Mouse (Mus musculus) erythroblast, embryonic 14.5 days (primary cell): ENCODE data around the gene Pde4d. TPM values are rescaled to one million over a fixed set of nuclear protein-coding genes. Genes with fewer than 3 reads are reported as not detected.

Experiments
- H3K27me3 ChIP-seq: 2 replicates; pipeline ENCODE4 v1.6.1; 2012; ENCODE audit warnings: inconsistent platforms; ENCODE audit not compliant: control insufficient read depth
- H3K36me3 ChIP-seq: 2 replicates; pipeline ENCODE4 v1.6.1; 2012; ENCODE audit warnings: mild to moderate bottlenecking, inconsistent platforms; ENCODE audit not compliant: control insufficient read depth
- H3K4me1 ChIP-seq: 2 replicates; pipeline ENCODE4 v1.6.1; 2012; ENCODE audit warnings: inconsistent platforms; ENCODE audit not compliant: control insufficient read depth
- H3K4me3 ChIP-seq: replicated peaks from 2 replicates; pipeline ENCODE3; 2012; ENCODE audit warnings: moderate library complexity, mild to moderate bottlenecking, inconsistent platforms
- H3K9me3 ChIP-seq: 2 replicates; pipeline ENCODE4 v1.6.1; 2012; ENCODE audit warnings: low read length, inconsistent platforms, mixed read lengths; ENCODE audit not compliant: control insufficient read depth
- GATA1 ChIP-seq: IDR thresholded peaks from 2 replicates; pipeline ENCODE4 v1.6.1; 2012; ENCODE audit warnings: low read length, inconsistent platforms, mixed read lengths
- TAL1 ChIP-seq: IDR thresholded peaks from 3 replicates; pipeline ENCODE4 v1.6.1; 2012; ENCODE audit warnings: low read length, inconsistent platforms, mixed read lengths
- polyA plus RNA-seq: library from polyadenylated mRNA; stranded (reverse); fragments of >175 nt; gene quantifications from 2 replicates; pipeline ENCODE4 v1.2.3, GENCODE M21; 2012

Pde4d gene
- polyA plus RNA-seq, 1 experiment: 0.23 TPM

GRCm38 (mm10) chr13:109605140-109605539, 1155.4 kb downstream of the Pde4d start:
- Histone ChIP-seq H3K27me3 (no peaks in the 10 kb centered on the region), H3K4me3 (no peak overlapping the region), H3K36me3 (no peaks in the 10 kb centered on the region), H3K9me3 (no peaks in the 10 kb centered on the region), H3K4me1 (peaks cover 2% of the 10 kb centered on the region; the same call in 1 of the 2 replicates)
- TF ChIP-seq TAL1: no peak
- no peak for TF ChIP-seq GATA1

GRCm38 (mm10) chr13:109609106-109609804, 1159.5 kb downstream of the Pde4d start:
- Histone ChIP-seq H3K27me3 (no peaks in the 10 kb centered on the region), H3K4me3 (no peak overlapping the region), H3K9me3 (no peaks in the 10 kb centered on the region), H3K4me1 (peaks cover 2% of the 10 kb centered on the region; the same call in 1 of the 2 replicates), H3K36me3 (no peaks in the 10 kb centered on the region)
- TF ChIP-seq TAL1: no peak
- TF ChIP-seq GATA1: no peak

- no peaks in the 10 kb centered on the region for H3K9me3 ChIP-seq
- no peak overlapping the region for H3K4me3 ChIP-seq
- H3K4me1 ChIP-seq: peaks cover 2% of the 10 kb centered on the region; the same call in 1 of the 2 replicates
- no peaks in the 10 kb centered on the region for H3K27me3 ChIP-seq
- TF ChIP-seq GATA1 (no peak), TAL1 (no peak)
- H3K36me3 ChIP-seq: no peaks in the 10 kb centered on the region
Observed at GRCm38 (mm10) chr13:109609805-109610187, 1160.0 kb downstream of the Pde4d start.

GRCm38 (mm10) chr13:109610772-109611171, 1161.0 kb downstream of the Pde4d start:
- TF ChIP-seq GATA1 (no peak), TAL1 (no peak)
- no peaks in the 10 kb centered on the region for H3K36me3 ChIP-seq
- H3K4me1 ChIP-seq: peaks cover 3% of the 10 kb centered on the region
- no peaks in the 10 kb centered on the region for H3K9me3 ChIP-seq
- H3K4me3 ChIP-seq: no peak overlapping the region
- no peaks in the 10 kb centered on the region for H3K27me3 ChIP-seq

- no peak overlapping the region for H3K4me3 ChIP-seq
- no peaks in the 10 kb centered on the region for H3K9me3 ChIP-seq
Observed at GRCm38 (mm10) chr13:109615213-109615784, 1165.6 kb downstream of the Pde4d start.

GRCm38 (mm10) chr13:109615785-109616281, 1166.1 kb downstream of the Pde4d start:
- no peaks in the 10 kb centered on the region for H3K36me3 ChIP-seq
- peaks cover 8% of the 10 kb centered on the region for H3K4me1 ChIP-seq
- H3K4me3 ChIP-seq: no peak overlapping the region
- H3K9me3 ChIP-seq: no peaks in the 10 kb centered on the region
- TF ChIP-seq GATA1 (no peak), TAL1 (no peak)
- H3K27me3 ChIP-seq: no peaks in the 10 kb centered on the region

More at GRCm38 (mm10) chr13:109615213-109615784, 1165.6 kb downstream of the Pde4d start:
- Histone ChIP-seq H3K27me3 (no peaks in the 10 kb centered on the region), H3K4me1 (peaks cover 8% of the 10 kb centered on the region), H3K36me3 (no peaks in the 10 kb centered on the region)
- no peak for TF ChIP-seq GATA1
- TF ChIP-seq TAL1: no peak

GRCm38 (mm10) chr13:109619158-109619657, 1169.5 kb downstream of the Pde4d start:
- Histone ChIP-seq H3K4me1 (peaks cover 8% of the 10 kb centered on the region), H3K27me3 (no peaks in the 10 kb centered on the region), H3K36me3 (no peaks in the 10 kb centered on the region), H3K4me3 (no peak overlapping the region), H3K9me3 (no peaks in the 10 kb centered on the region)
- no peak for TF ChIP-seq TAL1
- no peak for TF ChIP-seq GATA1

GRCm38 (mm10) chr13:109622207-109622606, 1172.5 kb downstream of the Pde4d start:
- Histone ChIP-seq H3K27me3 (no peaks in the 10 kb centered on the region), H3K36me3 (no peaks in the 10 kb centered on the region), H3K4me3 (no peak overlapping the region), H3K9me3 (no peaks in the 10 kb centered on the region), H3K4me1 (peaks cover 4% of the 10 kb centered on the region)
- TF ChIP-seq GATA1: no peak
- TF ChIP-seq TAL1: no peak

GRCm38 (mm10) chr13:109623201-109623600, 1173.5 kb downstream of the Pde4d start:
- no peak overlapping the region for H3K4me3 ChIP-seq
- peaks cover 3% of the 10 kb centered on the region for H3K4me1 ChIP-seq
- H3K9me3 ChIP-seq: no peaks in the 10 kb centered on the region
- no peak for TF ChIP-seq GATA1
- no peak for TF ChIP-seq TAL1
- H3K36me3 ChIP-seq: no peaks in the 10 kb centered on the region
- no peaks in the 10 kb centered on the region for H3K27me3 ChIP-seq
